Mouse (Mus musculus): ENCODE measurements around the gene Ndst4.

Ndst4 gene

DNA sequence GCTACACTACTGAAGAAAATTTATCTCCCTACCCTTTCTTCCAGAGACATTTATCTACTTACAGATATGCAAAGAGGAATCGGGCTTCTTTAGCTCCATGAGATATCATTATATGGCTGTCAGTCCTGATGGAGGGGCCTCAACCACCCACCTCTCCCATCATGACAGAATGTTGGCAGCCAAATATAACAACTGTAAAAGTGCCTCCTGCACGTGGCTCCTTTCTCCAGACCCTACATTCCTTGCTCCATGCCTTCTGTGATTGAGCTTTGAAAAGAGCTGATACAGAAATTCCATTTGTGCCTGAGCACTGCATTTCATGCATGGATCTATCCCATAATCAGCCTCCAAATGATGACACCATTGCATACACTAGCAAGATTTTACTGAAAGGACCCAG is 331.1 kb downstream of the Ndst4 start:
- DNase-seq = no peak

DNA sequence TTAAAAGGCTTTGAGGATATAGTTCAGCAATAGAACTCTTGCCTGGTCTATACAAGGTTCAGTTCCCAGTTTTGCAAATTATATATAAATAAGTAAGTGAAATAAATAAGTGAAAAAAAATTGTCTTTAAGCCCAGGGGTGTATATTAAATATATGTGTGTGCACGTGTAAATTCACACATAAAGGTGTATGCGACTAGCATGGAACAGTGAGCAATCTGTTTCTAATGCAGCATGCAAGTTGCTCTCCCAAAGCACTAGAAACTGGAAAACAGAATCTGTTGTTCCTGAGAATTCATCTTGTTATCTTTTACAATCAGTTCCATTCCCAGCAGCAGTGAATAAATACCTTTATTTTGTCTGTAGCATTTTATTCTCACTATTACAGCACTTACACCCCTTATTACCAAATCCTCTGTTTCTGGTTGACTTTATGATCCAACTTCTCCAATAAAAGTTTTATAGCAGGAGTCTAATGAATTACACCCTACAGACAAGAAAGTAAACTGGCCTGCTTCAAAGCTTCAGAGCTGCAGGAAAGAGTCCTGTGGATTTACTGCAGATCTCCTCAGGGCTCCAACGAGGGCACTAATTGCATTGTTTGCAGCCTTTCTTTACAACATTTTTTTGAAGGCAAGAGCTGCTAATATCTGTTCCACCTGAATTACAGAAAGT is 340.7 kb downstream of the Ndst4 start:
- DNase-seq = no peak

DNA sequence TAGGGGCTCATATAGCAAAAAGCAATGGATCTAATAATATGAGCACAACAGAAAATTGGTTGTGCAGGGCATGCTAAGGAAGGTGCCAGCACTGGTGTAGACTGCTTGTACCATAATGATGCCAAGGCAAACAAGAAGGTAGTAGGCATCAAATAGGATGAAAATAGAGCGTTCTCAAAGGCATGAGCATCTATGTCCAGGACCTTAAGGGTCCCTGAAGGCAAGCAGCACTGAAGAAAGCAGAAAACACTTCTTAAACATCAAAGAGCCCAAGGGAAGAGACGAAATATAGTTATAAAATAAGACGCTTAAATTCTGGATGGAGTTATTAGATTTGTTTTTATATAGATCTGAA is 341.2 kb downstream of the Ndst4 start:
- DNase-seq = no peak

DNA sequence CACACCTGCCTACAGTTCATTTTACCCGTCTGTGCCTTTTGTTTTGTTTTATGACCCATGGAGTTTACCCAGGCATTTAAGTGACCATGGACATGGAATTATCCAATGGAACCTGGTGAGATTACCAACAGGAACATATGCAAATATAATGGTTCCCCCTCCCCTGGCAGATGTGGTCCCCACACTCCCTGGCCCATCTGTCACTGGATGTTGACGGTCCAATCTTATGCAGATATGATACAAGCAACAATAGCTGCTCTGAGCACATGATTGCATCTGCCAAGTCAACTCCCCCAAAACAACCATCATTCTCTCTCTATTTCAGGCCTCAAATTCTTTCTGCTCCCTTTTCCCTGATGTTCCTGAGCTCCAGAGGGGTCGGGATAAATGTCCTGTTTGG is 342.5 kb downstream of the Ndst4 start:
- no peak for DNase-seq

DNA sequence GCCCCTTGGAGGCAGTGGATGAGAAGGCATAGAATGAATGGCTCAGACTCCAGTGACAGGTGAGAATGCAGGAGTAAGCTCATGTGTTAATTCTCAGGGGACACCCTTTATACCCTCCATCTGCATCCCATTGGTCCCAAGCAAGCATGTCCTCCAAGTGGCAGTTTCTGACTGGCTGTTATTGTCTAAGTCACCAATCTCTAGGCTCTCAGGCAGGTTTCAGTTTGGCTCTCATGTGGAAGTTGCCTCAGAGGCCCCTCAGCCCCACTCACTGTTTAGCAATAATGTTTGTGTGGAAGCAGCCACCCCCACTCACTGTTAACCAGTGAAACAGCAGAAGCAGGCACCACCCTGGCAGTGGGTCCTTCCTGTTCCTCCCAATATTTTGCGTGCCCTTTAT is 353.0 kb downstream of the Ndst4 start:
- no peak for DNase-seq

DNA sequence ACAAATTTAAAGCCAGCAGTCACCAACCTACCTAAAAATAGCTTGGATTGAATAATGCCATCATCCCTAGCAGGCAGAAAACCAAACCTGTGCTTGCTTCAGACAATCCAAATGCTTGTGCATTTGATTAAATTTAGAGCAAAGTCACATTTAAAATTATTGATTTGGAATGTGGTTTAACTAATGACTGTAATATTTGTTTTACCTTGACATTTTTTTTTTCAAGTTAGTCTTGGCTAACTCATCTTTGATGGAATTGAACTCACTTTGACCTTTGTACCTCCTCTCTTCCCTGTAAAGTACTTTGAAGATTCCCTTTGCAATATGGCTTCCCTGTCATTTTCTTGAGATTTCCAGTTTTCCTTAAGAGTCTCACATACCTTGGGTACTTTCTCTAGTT is 356.8 kb downstream of the Ndst4 start:
- no peak for DNase-seq

Measured in cerebellum, postnatal 10 days (tissue).